Mouse (Mus musculus) brain, embryonic 14.5 days (tissue): ENCODE results near the gene Ces2h. TPM values are rescaled to one million over a fixed set of nuclear protein-coding genes. Genes with fewer than 3 reads are reported as not detected.

Experiments used
- DNase-seq: peaks from one replicate; pipeline ENCODE4 v3.0.0-alpha.2; 2011; ENCODE audit warnings: low read depth
- CTCF ChIP-seq: fragments of 200-500 bp; IDR thresholded peaks from 2 replicates; pipeline ENCODE4 v1.5.1; 2012; ENCODE audit warnings: inconsistent platforms, mild to moderate bottlenecking, moderate library complexity, borderline replicate concordance; ENCODE audit not compliant: insufficient read depth, insufficient read length; ENCODE audit errors: extremely low read depth
- POLR2A ChIP-seq: fragments of 200-500 bp; IDR thresholded peaks from 2 replicates; pipeline ENCODE4 v1.6.1; 2012; ENCODE audit warnings: mild to moderate bottlenecking, inconsistent platforms, borderline replicate concordance; ENCODE audit not compliant: poor library complexity, insufficient read depth, insufficient read length, severe bottlenecking; ENCODE audit errors: extremely low read depth
- polyA plus RNA-seq: library from polyadenylated mRNA; depleted of rRNA; stranded (reverse); fragments of >200 nt; gene quantifications from 2 replicates; pipeline ENCODE4 v1.2.3, GENCODE M21; 2012; rRNA removed

Gene Ces2h
- polyA plus RNA-seq: not detected in 2 replicates

GRCm38 (mm10) chr8:105000586-105000985, at the start of gene Ces2h:
Gene Ces2h, plus strand, starts transcription at chr8:105000853.
- no peak for DNase-seq
- no peak for TF ChIP-seq CTCF

- no peak for TF ChIP-seq CTCF
- no peak for TF ChIP-seq POLR2A
- DNase-seq: no peak
Observed at GRCm38 (mm10) chr8:104961537-104961961, 39.1 kb upstream of the Ces2h start, which contains the start of gene Ces2g. Gene Ces2g, plus strand, starts transcription at chr8:104961718.

DNA sequence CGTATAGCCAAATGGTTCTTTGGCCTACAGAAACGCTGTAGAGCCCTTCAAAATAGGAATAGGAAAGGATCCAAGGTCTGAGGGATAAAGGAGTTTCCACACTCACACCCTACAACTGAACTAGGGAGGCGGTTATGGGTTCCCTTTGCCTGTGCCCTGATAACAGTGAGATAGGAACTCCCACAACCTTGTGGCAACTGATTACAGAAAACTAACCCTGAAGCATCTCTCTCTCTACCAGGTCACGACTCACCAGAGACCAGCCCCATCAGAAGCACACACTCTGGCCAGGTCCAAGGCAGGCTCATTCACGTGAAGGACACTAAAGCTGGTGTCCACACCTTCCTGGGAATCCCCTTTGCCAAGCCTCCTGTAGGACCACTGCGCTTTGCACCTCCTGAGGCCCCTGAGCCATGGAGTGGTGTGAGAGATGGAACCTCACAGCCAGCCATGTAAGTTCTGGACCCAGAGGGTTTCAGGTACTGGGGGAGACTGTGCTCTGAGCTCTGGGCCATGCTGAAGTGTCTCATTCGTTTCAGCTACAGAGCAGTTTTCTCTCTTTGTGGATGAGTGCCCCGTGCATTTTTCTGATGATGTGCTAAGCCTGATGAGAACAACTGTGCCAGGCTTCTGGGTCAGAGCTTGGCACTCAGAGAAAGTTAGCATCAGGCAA, 38.3 kb upstream of the Ces2h start:
- DNase-seq: no peak
- TF ChIP-seq POLR2A (no peak), CTCF (no peak)

DNA sequence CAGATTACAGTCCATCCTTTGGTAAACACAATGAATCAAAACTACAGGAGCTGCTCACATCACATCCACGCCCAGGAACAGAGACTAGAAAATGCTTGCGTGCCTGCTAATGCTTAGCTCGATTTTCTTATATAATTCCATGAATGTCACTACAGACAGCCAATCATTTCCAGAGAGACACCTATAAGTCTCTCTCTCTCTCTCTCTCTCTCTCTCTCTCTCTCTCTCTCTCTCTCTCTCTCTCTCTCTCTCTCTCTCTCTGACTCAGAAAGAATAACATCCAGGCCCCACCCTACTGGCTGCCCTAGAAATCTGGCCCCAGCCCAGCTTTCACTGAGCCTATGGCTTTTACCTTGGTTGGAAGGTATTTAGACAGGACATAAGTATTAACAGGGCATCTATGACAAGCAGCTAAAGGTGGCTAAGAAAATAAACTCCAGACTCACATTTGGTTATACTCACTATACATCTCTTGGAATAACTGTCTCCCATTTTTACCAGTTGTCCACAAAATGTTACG, 37.2 kb upstream of the Ces2h start:
- no peak for DNase-seq
- no peak for TF ChIP-seq CTCF
- no peak for TF ChIP-seq POLR2A

GRCm38 (mm10) chr8:104984126-104984525, 16.5 kb upstream of the Ces2h start:
- TF ChIP-seq POLR2A (no peak), CTCF (no peak)
- no peak for DNase-seq

GRCm38 (mm10) chr8:104984942-104985341, 15.7 kb upstream of the Ces2h start:
- TF ChIP-seq CTCF (no peak), POLR2A (no peak)
- no peak for DNase-seq

DNA sequence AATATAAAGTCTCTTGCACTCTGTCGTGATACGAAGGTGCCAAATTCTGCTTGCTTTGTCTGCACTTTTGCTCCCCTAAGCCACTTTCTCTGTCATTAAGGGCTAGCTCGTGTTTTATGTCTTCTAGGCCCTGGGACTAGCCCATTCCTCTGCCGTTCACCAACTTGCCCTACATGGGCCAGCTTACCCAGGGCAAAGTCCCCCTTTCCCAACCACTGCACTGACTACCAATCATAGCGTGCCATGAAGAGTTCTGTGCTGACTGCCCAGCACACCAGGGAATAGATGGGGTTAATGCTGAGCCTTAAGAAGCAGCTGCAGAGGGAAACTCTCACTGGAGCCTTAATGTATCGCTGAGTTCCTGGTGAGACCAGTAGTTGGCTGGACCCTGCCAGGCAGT, 2.5 kb upstream of the Ces2h start:
- no peak for DNase-seq

GRCm38 (mm10) chr8:104999183-104999582, 1.5 kb upstream of the Ces2h start:
- TF ChIP-seq CTCF (no peak), POLR2A (no peak)
- DNase-seq: no peak

More for the DNA sequence above, 2.5 kb upstream of the Ces2h start:
- TF ChIP-seq POLR2A (no peak), CTCF (no peak)

- TF ChIP-seq POLR2A (no peak), CTCF (no peak)
- DNase-seq: no peak
Observed at GRCm38 (mm10) chr8:105010000-105010399, 9.3 kb downstream of the Ces2h start.

GRCm38 (mm10) chr8:105011136-105011535, 10.5 kb downstream of the Ces2h start:
- no peak for DNase-seq

DNA sequence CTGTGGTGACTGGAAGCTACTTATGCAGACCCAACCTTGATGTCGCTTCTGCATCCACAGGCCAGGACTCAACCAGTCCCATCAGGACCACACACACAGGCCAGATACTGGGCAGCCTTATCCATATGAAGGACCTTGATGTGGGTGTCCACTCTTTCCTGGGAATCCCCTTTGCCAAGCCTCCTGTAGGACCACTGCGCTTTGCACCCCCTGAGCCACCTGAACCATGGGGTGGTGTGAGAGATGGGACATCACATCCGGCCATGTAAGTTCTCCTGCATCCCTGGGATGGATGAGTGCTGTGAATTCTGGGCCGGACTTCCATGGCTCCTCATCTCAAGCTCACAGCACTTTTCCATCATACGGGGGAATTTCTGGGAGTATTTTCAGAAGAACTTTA, 13.7 kb downstream of the Ces2h start:
- TF ChIP-seq CTCF (no peak), POLR2A (no peak)

More at GRCm38 (mm10) chr8:105011136-105011535, 10.5 kb downstream of the Ces2h start:
- TF ChIP-seq CTCF (no peak), POLR2A (no peak)

GRCm38 (mm10) chr8:105021954-105022353, 21.3 kb downstream of the Ces2h start:
- TF ChIP-seq CTCF: no peak
- TF ChIP-seq POLR2A: no peak
- no peak for DNase-seq

More for the DNA sequence above, 13.7 kb downstream of the Ces2h start:
- DNase-seq: no peak

DNA sequence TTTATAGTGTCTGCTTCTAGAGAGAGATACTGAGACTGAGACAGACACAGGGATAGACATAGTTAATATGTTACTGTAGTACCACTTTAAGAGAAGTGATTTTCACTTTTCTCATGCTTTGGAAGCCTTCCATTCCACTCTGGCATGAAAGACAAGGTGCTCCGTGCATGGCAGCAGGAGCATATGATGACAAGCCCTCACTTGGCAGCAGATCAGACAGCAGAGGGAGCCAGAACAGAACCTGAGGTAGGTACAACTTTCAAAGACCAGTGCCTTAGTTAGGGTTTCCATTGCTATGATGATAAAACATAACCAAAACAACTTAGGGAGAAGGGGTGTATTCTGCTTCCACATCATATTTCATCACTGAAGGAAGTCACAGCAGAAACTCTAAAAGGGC, 22.4 kb downstream of the Ces2h start:
- no peak for TF ChIP-seq CTCF
- DNase-seq: peak; percentile 14

DNA sequence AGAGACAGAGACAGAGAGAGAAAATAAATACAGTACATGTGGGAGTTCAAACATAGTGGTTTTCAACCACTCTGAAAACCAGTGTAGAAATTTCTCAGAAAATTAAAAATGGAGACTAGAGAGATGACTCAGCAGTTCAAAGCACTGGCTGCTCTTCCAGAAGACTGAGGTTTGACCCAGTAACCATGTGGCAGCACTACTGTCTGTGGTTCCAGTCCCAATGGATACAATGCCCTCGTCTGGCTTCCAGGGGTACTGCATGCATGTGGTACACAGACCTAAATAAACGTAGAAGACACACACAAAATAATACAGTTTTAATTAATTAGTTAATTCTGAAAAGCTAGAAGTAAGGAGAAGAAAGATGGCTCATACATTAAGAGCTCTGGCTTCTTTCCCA, 24.4 kb downstream of the Ces2h start:
- peak; percentile 27; the same call in 1 of the 2 replicates for TF ChIP-seq CTCF
- TF ChIP-seq POLR2A: no peak
- DNase-seq: no peak
